Mouse (Mus musculus): ENCODE results near the gene Exph5. TPM values are rescaled to one million over a fixed set of nuclear protein-coding genes. Genes with fewer than 3 reads are reported as not detected.

The Exph5 gene
- total RNA-seq, 2 experiments from 2014 or later: 26.8 to 29.0 TPM

DNA sequence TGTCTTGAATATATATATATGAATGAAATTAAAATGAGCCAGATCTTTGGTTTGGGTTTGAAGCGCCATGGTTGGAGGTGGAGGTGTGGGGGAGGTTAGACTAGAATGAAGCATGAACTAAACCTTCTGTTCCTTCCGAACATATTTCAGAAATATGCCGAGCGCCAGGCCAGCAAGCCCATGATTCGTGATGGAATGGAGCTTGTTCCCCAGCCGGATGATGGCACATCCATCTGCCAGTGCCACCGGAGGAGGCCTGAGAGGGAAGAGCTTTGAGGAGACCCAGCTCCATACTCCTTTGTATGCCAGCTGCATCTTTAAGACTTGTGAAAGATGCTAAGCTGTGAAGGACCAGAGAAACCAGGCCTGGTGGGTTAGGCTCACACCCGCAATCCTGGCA is 98.1 kb downstream of the Exph5 start:
- intact Hi-C loops (cut with DNase I): loop anchor here (2.0 kb wide), 1 partner anchor 145 kb away; no protein-coding TSS in a partner anchor
- peak in 1 of 2 experiments; percentile 31 for DNase-seq (ENCODE audit: low spot score in 2 of 2)

DNA sequence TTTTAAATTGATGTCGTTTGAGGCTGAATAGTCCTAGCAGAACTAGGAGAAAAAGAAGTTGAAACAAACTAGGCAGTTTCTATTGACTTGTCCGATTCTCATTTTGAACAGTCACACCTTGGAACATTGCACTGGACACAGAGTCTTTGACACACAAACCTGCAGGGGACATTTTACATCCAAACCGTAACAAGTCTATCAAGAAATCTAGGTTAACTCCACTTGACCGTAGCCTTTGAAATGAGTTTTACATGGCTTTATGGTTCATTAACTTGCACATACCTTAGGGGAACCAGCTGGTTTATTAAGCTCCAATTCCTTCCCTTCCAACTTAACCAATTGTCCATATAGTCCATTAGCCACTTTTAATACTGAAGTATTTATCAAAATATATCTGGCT is 99.2 kb downstream of the Exph5 start:
- intact Hi-C loops (cut with DNase I): no loop called here
- no peak for DNase-seq (ENCODE audit: low spot score in 2 of 2)

DNA sequence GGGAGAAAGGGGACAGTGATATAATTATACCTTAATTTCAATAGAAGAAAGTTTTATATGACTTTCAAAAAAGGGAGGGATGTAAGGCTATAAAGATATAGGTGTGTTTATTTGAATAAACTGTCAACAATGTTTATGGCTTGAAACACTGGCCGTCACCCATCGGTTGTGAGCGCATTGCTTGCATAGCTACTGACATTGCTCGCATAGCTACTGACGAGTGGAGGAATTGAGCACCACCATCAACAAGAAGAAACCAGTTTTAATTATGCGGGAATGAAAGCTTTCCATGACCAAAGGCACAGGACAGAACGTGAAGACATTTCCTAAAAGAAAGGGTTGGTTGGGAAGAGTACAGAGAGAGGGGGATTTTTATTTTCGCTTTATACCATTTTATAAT is 99.7 kb downstream of the Exph5 start:
- intact Hi-C loops (cut with DNase I): no loop called here
- no peak for DNase-seq (ENCODE audit: low spot score in 2 of 2)

- peak in 1 of 2 experiments; percentile 15 for DNase-seq (ENCODE audit: low spot score in 2 of 2)
- intact Hi-C loops (cut with DNase I): no loop called here
Observed at GRCm38 (mm10) chr9:53402291-53402711, 100.8 kb downstream of the Exph5 start, which contains the start of gene 4930550C14Rik. TSS of gene 4930550C14Rik (plus strand) at chr9:53402325.

DNA sequence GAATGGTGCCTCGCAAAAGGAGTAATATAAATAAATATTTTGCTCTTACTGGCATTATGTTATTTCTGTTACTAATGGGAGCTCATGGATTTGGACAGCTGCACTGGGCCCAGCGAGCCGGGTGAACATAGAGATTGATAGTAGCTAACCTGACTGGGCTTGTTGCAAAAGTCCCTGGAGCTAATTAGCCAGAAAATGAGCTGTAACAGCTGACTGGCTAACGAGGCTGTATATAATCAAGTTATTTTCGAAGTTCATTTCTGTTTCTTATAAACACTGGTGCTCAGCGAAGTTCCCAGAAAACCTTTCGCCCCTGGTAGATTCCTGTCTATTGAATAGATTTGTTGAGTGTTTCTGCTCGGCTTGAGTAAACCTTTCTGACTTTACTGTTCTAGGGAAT is 101.5 kb downstream of the Exph5 start:
- intact Hi-C loops (cut with DNase I): no loop called here
- DNase-seq (ENCODE audit: low spot score in 2 of 2): no peak

DNA sequence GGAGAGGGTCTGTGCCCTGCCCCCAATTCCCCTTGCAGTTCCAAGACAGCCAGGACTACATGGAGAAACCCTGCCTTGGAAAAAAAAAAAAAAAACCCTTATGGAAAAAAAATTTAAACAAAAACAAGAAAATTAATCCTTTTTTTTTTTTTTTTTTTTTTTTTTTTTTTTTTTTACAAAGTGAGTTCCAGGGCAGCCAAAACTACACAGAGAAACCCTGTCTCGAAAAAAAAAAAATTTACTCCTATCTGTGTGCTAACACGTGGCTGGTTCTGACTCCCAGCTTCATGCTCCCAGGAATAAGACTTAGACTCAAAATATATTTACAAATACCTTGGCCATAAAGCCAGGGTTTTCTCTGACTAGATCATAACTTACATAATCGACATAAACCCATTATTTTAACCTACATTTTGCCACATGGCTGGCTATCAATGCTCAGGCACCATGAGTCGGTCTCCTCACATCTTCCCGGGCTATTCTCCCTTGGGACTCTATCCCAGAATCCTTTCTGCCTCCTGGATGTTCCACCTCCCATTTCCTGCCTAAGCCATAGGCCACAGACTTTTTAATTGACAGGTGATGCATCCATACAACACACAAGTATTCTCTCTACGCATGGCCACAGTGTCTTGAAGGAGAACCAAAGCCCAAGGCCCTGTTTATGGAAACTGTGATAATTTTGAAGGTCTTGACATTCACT is 102.7 kb downstream of the Exph5 start:
- DNase-seq (ENCODE audit: low spot score in 2 of 2): no peak
- intact Hi-C loops (cut with DNase I): no loop called here

DNA sequence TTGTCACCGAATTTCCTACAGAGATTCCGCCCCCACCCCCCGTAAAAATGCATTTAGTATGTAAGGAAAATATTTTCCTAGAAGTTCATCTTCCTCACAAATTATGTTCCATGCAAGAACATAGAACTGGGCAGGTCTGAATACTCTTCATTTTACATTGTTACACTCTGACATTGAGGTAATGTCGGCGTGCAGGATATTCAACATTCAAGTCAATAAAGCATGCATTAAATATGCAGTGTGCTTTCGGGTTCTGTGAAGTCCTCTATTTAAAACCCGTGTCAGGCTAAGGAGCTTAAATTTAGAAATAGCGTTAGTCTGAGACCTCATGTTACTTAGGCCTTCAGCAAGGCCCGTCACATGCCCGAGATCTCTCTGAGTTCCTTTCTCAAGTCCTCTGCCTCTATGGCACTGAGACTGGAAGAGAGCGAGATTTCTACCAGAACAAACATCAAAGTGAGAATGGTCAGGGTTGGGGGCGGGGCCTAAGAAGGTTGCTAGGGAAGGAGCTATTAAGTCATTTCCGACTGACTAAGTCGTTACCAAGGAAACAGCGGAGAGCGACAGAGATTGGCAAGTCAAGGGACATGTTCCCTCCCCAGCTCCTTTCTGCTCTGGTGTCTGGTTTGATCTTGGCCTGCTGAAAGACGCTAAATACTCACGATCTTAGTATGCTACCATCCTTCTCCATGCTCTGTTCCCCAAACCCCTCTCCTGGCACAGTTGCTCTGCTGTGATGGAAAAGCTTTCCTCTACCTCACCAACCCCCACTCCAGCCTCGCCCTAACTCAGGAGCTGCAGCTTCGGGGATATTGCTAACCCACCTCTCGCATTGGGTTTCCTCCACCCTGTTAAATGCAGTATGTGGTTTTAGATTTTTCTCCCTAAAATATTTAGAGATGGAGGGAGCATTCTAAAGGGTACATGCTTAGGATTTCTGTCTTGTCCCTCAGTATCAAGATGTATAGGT is 103.6 kb downstream of the Exph5 start:
- intact Hi-C loops (cut with DNase I): no loop called here
- DNase-seq (ENCODE audit: low spot score in 2 of 2): peak; percentile 42 to 50

GRCm38 (mm10) chr9:53408548-53408947 is 107.1 kb downstream of the Exph5 start:
- intact Hi-C loops (cut with DNase I): no loop called here
- DNase-seq (ENCODE audit: low spot score in 2 of 2): no peak

DNA sequence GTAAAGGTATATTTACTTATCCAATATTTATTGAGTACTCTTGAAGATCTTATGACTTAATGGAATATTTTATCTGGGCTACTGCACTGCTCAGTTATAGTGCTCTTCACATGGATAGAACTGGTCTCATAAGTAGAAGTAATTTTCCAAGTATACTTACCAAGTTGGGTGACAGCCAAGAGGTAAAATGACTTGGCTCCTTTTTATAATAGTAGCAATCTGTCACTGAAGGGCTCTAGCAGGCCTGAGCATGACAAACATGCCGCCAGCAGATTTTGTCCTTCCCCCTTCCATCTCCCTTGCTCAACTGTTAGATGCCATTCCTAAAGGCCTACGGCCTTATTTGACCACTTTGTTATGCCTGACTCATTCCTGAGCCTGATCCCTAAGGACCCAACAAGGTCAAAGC is 107.5 kb downstream of the Exph5 start:
- no peak for DNase-seq (ENCODE audit: low spot score in 2 of 2)
- intact Hi-C loops (cut with DNase I): no loop called here

DNA sequence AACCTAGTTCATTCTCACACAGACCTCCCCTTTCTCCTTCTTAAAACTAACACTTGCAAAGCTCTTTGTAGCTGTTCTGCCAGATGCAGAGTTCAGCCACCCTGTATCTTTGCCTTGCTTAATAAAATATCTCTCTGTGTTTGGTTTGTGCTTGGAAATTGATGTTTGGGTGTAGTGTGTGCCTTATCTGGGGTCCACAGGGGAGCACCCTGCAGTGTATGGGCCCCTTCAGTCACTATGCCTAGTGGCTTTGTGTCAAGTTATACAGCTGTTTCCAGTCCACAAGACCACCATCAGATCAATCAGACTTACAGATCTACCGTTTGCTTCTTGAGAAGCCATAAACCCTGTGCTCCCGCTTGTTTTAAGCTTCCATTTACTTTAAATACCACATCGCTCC is 108.0 kb downstream of the Exph5 start:
- intact Hi-C loops (cut with DNase I): no loop called here
- no peak for DNase-seq (ENCODE audit: low spot score in 2 of 2)

DNA sequence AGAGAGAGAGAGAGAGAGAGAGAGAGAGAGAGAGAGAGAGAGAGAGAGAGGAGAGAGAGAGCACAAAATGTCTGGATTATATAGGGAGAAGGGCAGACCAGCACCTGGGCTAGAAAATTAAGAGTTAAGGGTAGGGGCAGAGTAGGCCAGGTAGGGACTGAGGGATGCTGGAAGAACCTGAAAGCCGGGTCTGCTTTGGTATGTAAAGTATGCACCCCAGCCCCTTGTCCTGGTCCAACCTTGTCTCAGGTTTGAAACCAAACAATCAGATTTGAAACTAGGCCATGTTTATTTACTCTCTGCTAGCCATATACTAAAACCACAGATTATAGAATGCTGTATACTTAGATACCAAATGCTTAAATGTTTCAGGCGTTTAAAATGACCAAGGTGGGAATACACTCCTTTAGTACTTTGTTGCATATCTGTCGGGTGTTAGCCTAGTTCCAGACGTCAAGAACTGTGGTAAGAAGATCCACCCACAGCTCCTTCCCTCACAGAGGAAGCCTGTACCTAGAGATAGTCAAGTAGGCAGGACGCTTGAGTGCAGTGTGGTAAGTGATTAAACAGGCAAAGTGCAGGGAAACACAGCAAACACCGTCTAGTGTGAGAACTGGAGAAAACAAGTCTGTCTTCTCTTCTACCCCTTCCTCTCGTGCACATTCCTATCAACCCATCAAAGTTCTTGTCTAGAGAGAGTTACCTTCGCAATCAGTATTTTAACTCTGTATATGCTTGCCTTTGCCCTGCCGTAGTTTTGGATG is 120.8 kb downstream of the Exph5 start:
- DNase-seq (ENCODE audit: low spot score in 2 of 2): no peak
- intact Hi-C loops (cut with DNase I): no loop called here

GRCm38 (mm10) chr9:53426726-53427125 is 125.3 kb downstream of the Exph5 start:
- intact Hi-C loops (cut with DNase I): no loop called here
- no peak for DNase-seq (ENCODE audit: low spot score in 2 of 2)

Small RNA genes within 50 kb of the gene (microRNA-seq; reads per million reads assigned to microRNA genes)
- not detected for gene Mir130c

Other genes with a start within 250 kb of the Exph5 start
- 10 to 100 TPM; 20.1 to 21.5 TPM for gene Ddx10, start 53.6 kb upstream of the Exph5 start, total RNA-seq (2021)
- gene Kdelc2, start 82.4 kb downstream of the Exph5 start, total RNA-seq (2021): 1 to 10 TPM; 6.1 to 6.6 TPM
- 1 to 10 TPM in 1 of 2 experiments, under 1 TPM in 1; 0.30 to 1.2 TPM for gene 4930550C14Rik, start 100.7 kb downstream of the Exph5 start, total RNA-seq (2021)
- 10 to 100 TPM; 13.2 to 18.5 TPM for gene Atm, start 235.1 kb downstream of the Exph5 start, total RNA-seq (2021)
- 10 to 100 TPM; 16.7 to 19.9 TPM for gene Npat, start 235.4 kb downstream of the Exph5 start, total RNA-seq (2021)

All from left cerebral cortex, postnatal 36 days (tissue).